Mouse (Mus musculus): Measurements from ENCODE around the gene 1700013F07Rik. TPM values are rescaled to one million over a fixed set of nuclear protein-coding genes. Genes with fewer than 3 reads are reported as not detected.
A peak's percentile ranks its signal among the peaks of the same experiment; 100 is the strongest.
"Not testable (repeated sequence)": the region's sequence is repeated elsewhere in the genome, so short reads cannot be mapped to it uniquely, and the experiment has no call there.

1700013F07Rik gene
- polyA plus RNA-seq, 1 experiment from 2014 or later, result not detected

DNA sequence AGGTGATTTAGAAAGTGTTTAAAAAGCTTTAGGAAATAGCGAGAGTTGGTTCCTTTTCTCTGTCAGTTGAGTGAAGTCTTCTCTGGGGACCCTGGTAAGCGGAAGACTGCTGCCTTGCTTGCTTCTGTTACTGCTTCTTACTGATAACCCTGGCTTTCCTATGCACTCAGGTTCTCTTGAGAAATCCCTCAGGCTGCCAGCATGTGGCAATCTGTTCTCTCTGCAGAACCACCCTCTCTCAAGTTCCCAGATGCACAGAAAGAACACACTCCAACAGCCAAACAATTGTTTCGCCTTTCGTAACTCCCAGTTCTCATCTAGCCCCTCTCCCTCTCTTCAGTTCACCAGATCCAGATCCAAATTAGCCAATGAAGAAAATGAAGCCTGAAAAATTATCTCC lies 23.9 kb downstream of the 1700013F07Rik start:
- WGBS, result 94% methylated on average over 4 of the region's 4 CpGs
- H3K4me1 ChIP-seq, result peaks cover 23% of the 10 kb centered on the region
- no peak overlapping the region for H3K9ac ChIP-seq
- ATAC-seq (ENCODE audit: low FRiP score, low read depth), result no peak
- no peak overlapping the region for H3K4me2 ChIP-seq (replicated peaks)
- H3K4me3 ChIP-seq, result no peak overlapping the region
- no peaks in the 10 kb centered on the region for H3K9me3 ChIP-seq
- H3K27ac ChIP-seq, result no peak overlapping the region
- H3K27me3 ChIP-seq, result no peaks in the 10 kb centered on the region
- H3K36me3 ChIP-seq, result peaks cover 34% of the 10 kb centered on the region

DNA sequence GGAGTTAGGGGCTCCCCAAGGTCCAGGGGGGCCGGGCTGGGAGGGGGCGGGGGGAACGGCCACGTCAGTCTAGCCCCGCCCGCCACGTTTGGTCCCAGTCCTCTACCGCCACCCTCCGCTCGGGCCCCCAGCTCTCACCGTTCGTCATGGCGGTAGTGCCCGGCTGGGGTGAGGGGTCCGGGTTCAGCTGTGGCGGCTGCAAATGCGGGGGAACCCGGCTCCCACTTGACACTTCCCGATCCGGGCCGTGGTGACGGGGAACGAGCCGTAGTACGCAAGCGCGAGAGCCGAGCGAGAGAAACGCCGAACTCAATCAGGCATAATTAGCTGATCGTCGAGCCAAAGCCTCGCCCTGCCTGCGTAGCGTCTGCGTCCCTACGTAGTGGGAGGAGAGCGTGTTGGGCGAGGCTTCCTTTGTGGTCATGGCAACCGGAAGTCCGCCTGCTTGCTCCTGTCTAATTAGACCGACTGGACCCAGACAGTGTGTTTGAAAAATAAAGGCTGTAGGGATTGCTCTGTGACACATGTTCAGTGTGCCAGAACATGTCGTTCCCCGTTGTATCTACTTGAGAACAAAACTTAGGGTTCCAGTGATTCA lies 28.3 kb downstream of the 1700013F07Rik start, which contains the start of gene Tmem167b:
TSS of gene Tmem167b (minus strand) at position 334 of the 598 bp plus-strand sequence.
- under 1% methylated on average over 41 of the region's 45 CpGs for WGBS
- no peaks in the 10 kb centered on the region for H3K27me3 ChIP-seq
- peak within 1 kb of the TSS; percentile 87 for H3K4me2 ChIP-seq (replicated peaks)
- ATAC-seq (ENCODE audit: low FRiP score, low read depth), result peak; percentile 96
- no peaks in the 10 kb centered on the region for H3K9me3 ChIP-seq
- peak within 1 kb of the TSS; percentile 79 for H3K9ac ChIP-seq
- peak within 1 kb of the TSS; percentile 64 for H3K4me3 ChIP-seq
- H3K4me1 ChIP-seq, result peaks cover 20% of the 10 kb centered on the region
- H3K36me3 ChIP-seq, result peaks cover 28% of the 10 kb centered on the region
- peak within 1 kb of the TSS; percentile 85 for H3K27ac ChIP-seq

DNA sequence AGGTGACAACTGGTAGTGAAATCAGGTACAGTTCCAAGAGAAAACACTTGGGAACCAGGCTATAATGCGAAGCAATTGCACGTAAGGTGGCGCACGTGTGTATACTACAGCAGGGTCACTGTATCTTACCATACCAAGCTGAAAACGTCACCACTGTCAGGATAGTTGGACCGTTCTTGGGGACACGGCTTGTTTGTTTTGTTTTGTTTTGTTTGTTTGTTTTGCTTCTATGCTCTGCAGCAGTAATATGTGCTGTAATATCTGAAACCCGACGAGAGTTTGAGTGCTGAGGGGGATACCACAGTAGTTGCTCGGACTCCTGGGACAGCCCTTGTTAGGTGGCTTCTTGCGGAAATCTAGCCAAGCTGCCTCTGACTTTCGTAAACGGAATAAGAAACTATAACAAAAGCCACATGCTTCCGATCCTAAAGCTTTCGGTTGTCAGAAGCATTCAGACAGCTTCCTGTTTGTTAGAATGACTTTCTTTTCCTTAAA lies 28.9 kb downstream of the 1700013F07Rik start:
- peak; percentile 61 for ATAC-seq (ENCODE audit: low FRiP score, low read depth)

DNA sequence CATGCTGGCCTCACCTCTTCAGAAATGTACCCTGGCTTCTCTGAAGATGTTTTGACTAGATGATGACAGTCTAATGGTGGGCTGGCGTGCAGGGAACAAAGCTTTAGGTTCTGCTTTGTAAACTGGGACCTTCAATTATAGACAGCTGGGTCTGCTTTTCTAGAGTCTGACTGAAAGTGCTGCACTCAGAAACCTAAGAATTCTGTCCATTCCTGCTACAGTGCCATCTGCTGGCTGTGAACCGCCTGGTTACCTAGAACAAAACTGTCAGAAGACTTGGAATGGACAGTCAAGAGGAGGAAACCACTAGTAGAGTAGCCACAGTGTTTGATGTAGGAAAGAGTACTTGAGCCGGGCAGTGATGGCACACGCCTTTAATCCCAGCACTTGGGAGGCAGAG lies 29.4 kb downstream of the 1700013F07Rik start:
- Histone ChIP-seq H3K36me3 (peaks cover 19% of the 10 kb centered on the region), H3K4me3 (peak overlapping the region; percentile 64), H3K4me1 (peaks cover 20% of the 10 kb centered on the region), H3K9me3 (no peaks in the 10 kb centered on the region), H3K27me3 (no peaks in the 10 kb centered on the region), H3K9ac (peak overlapping the region; percentile 79), H3K4me2 (replicated peaks) (peak overlapping the region; percentile 87), H3K27ac (peak overlapping the region; percentile 85)
- 5% methylated on average over 4 of the region's 4 CpGs for WGBS
- ATAC-seq (ENCODE audit: low FRiP score, low read depth), result peak; percentile 2; the same call in 1 of the 2 replicates

More for the DNA sequence above, 28.9 kb downstream of the 1700013F07Rik start:
- peak overlapping the region; percentile 64 for H3K4me3 ChIP-seq
- H3K36me3 ChIP-seq, result peaks cover 24% of the 10 kb centered on the region
- peaks cover 20% of the 10 kb centered on the region for H3K4me1 ChIP-seq
- no peaks in the 10 kb centered on the region for H3K27me3 ChIP-seq
- 9% methylated on average over 15 of the region's 15 CpGs for WGBS
- H3K9ac ChIP-seq, result peak overlapping the region; percentile 79
- H3K4me2 ChIP-seq (replicated peaks), result peak overlapping the region; percentile 87
- H3K9me3 ChIP-seq, result no peaks in the 10 kb centered on the region
- H3K27ac ChIP-seq, result peak overlapping the region; percentile 85

DNA sequence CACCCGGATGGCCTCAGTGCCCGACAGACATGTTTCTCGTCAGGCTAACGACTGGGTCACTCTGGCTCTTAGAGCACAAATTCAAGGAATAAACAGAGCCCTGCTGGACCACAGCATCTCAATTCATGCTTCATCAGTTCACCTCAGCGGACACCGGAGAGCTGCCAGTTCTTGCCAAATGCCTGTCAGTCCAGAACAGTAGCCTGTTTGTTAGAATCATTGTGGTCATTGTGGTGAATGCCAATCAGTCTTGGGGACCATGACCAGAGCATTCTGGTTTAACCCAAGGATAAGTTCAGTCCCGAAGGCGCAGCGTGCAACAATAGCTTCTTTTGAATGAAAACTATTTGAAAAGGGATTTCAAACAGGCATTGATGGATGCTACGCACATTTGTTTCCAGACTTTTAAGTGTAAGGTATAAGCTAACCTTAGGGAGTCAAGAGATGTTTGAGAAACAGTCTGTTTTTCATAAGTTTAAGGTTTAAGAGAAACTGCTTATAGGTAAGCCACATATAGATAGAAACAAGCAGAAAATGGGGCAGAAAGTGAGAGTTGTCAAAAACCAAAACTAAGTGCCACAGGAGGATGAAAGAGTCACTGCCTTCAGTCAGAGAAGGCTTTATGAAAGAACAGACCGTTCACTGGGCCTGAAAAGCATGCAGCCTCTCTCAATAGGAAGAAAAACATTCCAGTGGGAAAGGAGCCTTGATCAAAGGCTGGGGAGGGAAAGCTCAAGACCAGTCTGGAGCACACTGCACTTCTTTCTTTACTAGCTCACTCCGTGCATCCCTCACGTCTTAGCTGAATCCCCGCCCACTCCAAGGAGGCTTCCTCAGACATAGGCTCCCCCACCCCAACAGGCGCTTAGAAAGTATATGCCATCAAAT lies 34.3 kb downstream of the 1700013F07Rik start:
- no peak overlapping the region for H3K4me3 ChIP-seq
- ATAC-seq (ENCODE audit: low FRiP score, low read depth), result no peak
- H3K9me3 ChIP-seq, result no peaks in the 10 kb centered on the region
- H3K27me3 ChIP-seq, result no peaks in the 10 kb centered on the region; the same call in 1 of the 2 replicates
- no peak overlapping the region for H3K4me2 ChIP-seq (replicated peaks)
- 62% methylated on average over 15 of the region's 15 CpGs for WGBS
- peak overlapping the region; percentile 8; the same call in 1 of the 2 replicates for H3K27ac ChIP-seq
- 0 out of 2 replicates have a peak overlapping the region, but pooled peaks have one; percentile 31 for H3K9ac ChIP-seq
- H3K36me3 ChIP-seq, result no peaks in the 10 kb centered on the region
- H3K4me1 ChIP-seq, result peaks cover 13% of the 10 kb centered on the region

DNA sequence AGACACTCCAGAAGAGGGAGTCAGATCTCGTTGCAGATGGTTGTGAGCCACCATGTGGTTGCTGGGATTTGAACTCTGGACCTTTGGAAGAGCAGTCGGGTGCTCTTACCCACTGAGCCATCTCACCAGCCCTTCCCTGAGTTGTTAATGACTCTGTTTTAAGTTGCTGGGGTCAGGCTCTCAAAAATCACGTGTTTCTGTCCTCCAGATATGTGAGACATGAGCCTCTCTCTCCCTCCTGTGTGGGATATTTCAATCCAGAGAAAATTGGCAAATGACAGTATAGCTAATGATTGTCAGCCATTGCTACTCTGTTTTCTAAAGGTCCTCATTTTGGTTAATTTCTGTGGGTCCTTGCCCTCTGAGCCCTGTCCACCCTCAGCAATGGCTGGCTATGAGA lies 35.7 kb downstream of the 1700013F07Rik start:
- 51% methylated on average over 3 of the region's 3 CpGs for WGBS

DNA sequence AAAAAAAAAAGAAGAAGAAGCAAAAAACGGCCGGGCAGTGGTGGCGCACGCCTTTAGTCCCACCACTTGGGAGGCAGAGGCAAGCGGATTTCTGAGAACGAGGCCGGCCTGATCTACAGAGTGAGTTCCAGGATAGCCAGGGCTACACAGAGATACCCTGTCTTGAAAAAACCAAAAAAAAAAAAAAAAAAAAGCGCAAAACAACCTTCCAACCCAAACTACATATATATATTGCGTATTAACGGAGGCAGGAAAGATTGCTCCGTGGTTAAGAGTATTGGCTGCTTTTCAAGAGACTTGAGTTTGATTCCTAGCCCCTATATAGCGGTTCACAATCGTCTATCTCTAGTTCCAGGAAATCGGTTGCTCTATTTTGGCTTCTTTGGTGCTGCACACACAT lies 36.9 kb downstream of the 1700013F07Rik start:
- Histone ChIP-seq H3K9me3 (no peaks in the 10 kb centered on the region), H3K4me3 (peak overlapping the region; percentile 74; the same call in 1 of the 2 replicates), H3K9ac (no peak overlapping the region), H3K36me3 (no peaks in the 10 kb centered on the region), H3K4me2 (replicated peaks) (peak overlapping the region; percentile 79), H3K4me1 (peaks cover 20% of the 10 kb centered on the region), H3K27me3 (no peaks in the 10 kb centered on the region; the same call in 1 of the 2 replicates), H3K27ac (no peak overlapping the region)
- WGBS, result 88% methylated on average over 14 of the region's 14 CpGs
- no peak for ATAC-seq (ENCODE audit: low FRiP score, low read depth)

More for the DNA sequence above, 35.7 kb downstream of the 1700013F07Rik start:
- H3K9me3 ChIP-seq; H3K27me3 ChIP-seq; H3K4me3 ChIP-seq; H3K4me2 ChIP-seq (replicated peaks); H3K36me3 ChIP-seq; H3K27ac ChIP-seq; H3K9ac ChIP-seq; ATAC-seq (ENCODE audit: low FRiP score, low read depth): not testable (repeated sequence)
- H3K4me1 ChIP-seq, result peaks cover 20% of the 10 kb centered on the region

DNA sequence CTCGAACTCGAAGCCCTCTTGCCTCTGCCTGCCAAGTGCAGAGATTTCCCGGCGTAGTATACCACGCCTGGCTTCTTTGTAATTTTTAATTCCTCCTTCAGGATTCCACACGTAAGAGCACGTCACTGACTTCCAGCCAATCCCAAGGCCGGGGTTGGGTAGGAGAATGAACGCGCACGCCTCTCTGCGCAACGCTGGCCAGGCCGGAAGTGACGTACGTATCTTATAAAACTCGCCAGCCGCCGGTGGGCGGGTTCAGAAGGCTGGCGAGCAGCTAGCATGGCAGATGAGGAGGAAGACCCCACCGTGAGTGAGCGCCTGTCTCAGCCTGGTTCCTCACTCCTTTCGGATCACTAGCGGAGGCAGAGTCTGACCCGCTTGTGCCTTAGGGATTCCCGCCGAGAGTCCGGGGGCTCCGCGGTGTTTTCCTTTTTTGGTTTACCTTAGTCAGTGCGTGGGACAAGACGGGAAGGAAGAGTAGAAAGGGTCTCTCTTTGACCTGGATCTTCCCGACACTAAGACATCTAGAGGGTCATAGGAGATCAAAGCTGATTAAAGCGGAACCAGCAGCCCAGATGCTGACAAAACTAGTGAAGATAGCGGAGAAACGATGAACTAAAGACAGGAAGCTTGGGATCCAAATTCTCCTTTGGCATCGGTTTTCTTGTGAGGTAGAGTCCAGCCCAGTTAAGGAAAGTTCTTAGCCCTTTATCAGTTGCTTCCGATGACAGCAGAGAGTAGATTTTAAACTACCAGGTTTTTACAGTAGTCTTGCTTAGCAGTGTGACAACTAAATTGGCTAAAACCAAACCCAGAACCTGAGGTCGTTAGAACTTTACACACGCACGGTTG lies 37.7 kb downstream of the 1700013F07Rik start, which contains the start of gene Taf13:
TSS of gene Taf13 (plus strand) at position 256 of the 852 bp plus-strand sequence.
- Histone ChIP-seq H3K36me3 (no peaks in the 10 kb centered on the region), H3K9ac (peak within 1 kb of the TSS; percentile 80), H3K4me2 (replicated peaks) (peak within 1 kb of the TSS; percentile 79), H3K4me1 (peaks cover 20% of the 10 kb centered on the region), H3K27me3 (no peaks in the 10 kb centered on the region; the same call in 1 of the 2 replicates), H3K4me3 (peak within 1 kb of the TSS; percentile 74), H3K9me3 (no peaks in the 10 kb centered on the region), H3K27ac (peak within 1 kb of the TSS; percentile 69)
- under 1% methylated on average over 42 of the region's 42 CpGs for whole genome bisulfite sequencing
- ATAC-seq (ENCODE audit: low FRiP score, low read depth), result peak; percentile 98

DNA sequence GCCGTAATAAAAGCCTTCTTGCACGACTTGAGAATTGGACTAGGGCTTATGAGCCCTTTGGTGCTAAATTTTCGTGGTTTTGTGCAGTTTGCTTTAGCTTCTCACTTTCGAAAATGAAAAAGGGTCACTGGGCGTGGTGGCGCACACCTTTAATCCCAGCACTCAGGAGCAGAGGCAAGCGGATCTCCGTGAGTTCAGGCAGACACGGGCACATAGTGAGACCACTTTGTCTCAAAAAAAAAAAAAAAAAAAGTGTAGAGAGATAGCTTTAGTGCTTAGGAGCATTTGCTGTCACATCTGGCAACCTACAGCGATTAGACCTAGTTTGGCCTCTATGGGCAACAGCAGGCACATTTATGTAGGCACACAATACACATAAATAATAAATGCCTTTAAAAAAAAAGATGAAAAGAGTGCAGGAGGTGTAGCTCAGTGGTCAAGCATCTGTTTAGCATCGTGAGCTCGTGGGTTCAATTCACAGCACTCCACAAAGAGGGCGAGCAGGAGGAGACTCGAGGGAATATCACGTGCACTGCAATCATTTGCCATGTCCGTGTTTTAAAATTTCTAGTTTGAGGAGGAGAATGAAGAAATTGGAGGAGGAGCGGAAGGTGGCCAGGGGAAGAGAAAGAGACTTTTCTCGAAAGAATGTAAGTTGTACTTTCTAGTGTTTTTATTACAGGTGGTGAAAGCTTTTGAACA lies 38.5 kb downstream of the 1700013F07Rik start:
- 40% methylated on average over 18 of the region's 18 CpGs for WGBS

DNA sequence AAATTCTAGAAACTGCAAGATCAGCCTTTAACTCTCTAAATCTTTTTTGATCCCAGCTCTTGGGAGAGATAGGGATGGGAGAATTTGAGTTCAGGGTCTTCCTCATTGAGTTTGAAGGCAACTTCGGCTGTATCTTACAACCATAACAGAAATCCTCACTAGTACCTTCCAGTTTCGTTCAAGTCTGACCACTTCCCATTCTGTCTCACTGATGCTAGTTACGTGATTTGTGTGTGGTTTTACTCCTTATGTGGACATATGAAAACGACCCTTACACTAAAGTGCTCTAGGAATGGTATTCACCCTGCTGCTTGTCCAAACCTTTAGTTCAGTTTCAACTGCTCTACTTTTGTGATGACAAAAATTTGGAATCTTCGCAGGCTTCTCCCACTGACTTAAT lies 40.1 kb downstream of the 1700013F07Rik start:
- no peaks in the 10 kb centered on the region; the same call in 1 of the 2 replicates for H3K27me3 ChIP-seq
- H3K9me3 ChIP-seq, result no peaks in the 10 kb centered on the region
- peaks cover 14% of the 10 kb centered on the region for H3K36me3 ChIP-seq
- no peak overlapping the region for H3K9ac ChIP-seq
- no peak for ATAC-seq (ENCODE audit: low FRiP score, low read depth)
- no peak overlapping the region for H3K27ac ChIP-seq
- H3K4me1 ChIP-seq, result peaks cover 20% of the 10 kb centered on the region
- no peak overlapping the region for H3K4me2 ChIP-seq (replicated peaks)
- H3K4me3 ChIP-seq, result no peak overlapping the region
- WGBS, result 84% methylated on average over 5 of the region's 5 CpGs

More for the DNA sequence above, 38.5 kb downstream of the 1700013F07Rik start:
- ATAC-seq (ENCODE audit: low FRiP score, low read depth), result no peak
- Histone ChIP-seq H3K36me3 (no peaks in the 10 kb centered on the region; the same call in 1 of the 2 replicates), H3K27me3 (no peaks in the 10 kb centered on the region; the same call in 1 of the 2 replicates), H3K9ac (peak overlapping the region; percentile 80), H3K4me2 (replicated peaks) (peak overlapping the region; percentile 79), H3K4me3 (peak overlapping the region; percentile 74), H3K4me1 (peaks cover 20% of the 10 kb centered on the region), H3K27ac (no peak overlapping the region), H3K9me3 (no peaks in the 10 kb centered on the region)

DNA sequence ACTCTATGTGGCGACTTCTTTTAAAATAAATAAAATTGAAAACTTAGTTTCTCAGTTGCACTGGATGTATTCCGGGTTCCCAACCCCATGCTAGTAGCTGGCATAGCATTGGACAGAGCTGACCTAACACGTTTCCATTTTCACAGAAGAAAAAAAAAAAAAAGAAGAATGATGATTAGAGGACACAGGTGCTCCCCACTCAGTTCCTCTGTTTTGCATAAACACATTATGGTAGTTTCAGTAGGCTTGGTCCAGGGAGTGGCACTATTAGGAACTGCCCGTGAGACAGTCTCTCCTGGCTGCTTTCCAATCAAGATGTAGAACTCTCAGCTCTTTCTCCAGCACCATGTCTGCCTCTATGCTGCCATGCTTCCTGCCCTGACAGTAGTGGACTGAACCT lies 50.6 kb downstream of the 1700013F07Rik start:
- H3K9ac ChIP-seq, result no peak overlapping the region
- H3K36me3 ChIP-seq, result peaks cover 8% of the 10 kb centered on the region
- no peaks in the 10 kb centered on the region for H3K4me1 ChIP-seq
- no peak overlapping the region for H3K4me2 ChIP-seq (replicated peaks)
- H3K27me3 ChIP-seq, result no peaks in the 10 kb centered on the region
- no peak overlapping the region for H3K4me3 ChIP-seq
- 82% methylated on average over 4 of the region's 4 CpGs for WGBS
- H3K27ac ChIP-seq, result no peak overlapping the region
- H3K9me3 ChIP-seq, result no peaks in the 10 kb centered on the region
- no peak for ATAC-seq (ENCODE audit: low FRiP score, low read depth)

Measured in limb, embryonic 13.5 days (tissue).